Mouse (Mus musculus): Measurements from ENCODE around the gene Nfx1.

Gene Nfx1

GRCm38 (mm10) chr4:40975678-40976077, 5.0 kb downstream of the Nfx1 start:
- DNase-seq (ENCODE audit: low spot score in 2 of 2): no peak

- no peak for DNase-seq (ENCODE audit: low spot score in 2 of 2)
Measured at GRCm38 (mm10) chr4:40976651-40977050, 5.9 kb downstream of the Nfx1 start.

- no peak for DNase-seq (ENCODE audit: low spot score in 2 of 2)
Measured at GRCm38 (mm10) chr4:40979430-40979829, 8.7 kb downstream of the Nfx1 start.

- no peak for DNase-seq (ENCODE audit: low spot score in 2 of 2)
Measured at GRCm38 (mm10) chr4:40982486-40982885, 11.8 kb downstream of the Nfx1 start.

- DNase-seq (ENCODE audit: low spot score in 2 of 2): no peak
Measured at GRCm38 (mm10) chr4:40983686-40984085, 13.0 kb downstream of the Nfx1 start.

GRCm38 (mm10) chr4:40989633-40990032, 18.9 kb downstream of the Nfx1 start:
- no peak for DNase-seq (ENCODE audit: low spot score in 2 of 2)

- DNase-seq (ENCODE audit: low spot score in 2 of 2): no peak
Measured at GRCm38 (mm10) chr4:40996302-40996701, 25.6 kb downstream of the Nfx1 start.

GRCm38 (mm10) chr4:40997916-40998315, 27.2 kb downstream of the Nfx1 start:
- no peak for DNase-seq (ENCODE audit: low spot score in 2 of 2)

- DNase-seq (ENCODE audit: low spot score in 2 of 2): no peak
Measured at GRCm38 (mm10) chr4:41000271-41000670, 29.6 kb downstream of the Nfx1 start.

- DNase-seq (ENCODE audit: low spot score in 2 of 2): no peak
Measured at GRCm38 (mm10) chr4:41000842-41001639, 30.3 kb downstream of the Nfx1 start.

- DNase-seq (ENCODE audit: low spot score in 2 of 2): no peak
Measured at GRCm38 (mm10) chr4:41013351-41013750, 42.6 kb downstream of the Nfx1 start.

- no peak for DNase-seq (ENCODE audit: low spot score in 2 of 2)
Measured at GRCm38 (mm10) chr4:41015798-41016197, 45.1 kb downstream of the Nfx1 start.

GRCm38 (mm10) chr4:41021094-41021493, 50.4 kb downstream of the Nfx1 start:
- no peak for DNase-seq (ENCODE audit: low spot score in 2 of 2)

GRCm38 (mm10) chr4:41026086-41026787, 55.5 kb downstream of the Nfx1 start:
- DNase-seq (ENCODE audit: low spot score in 2 of 2): no peak

- no peak for DNase-seq (ENCODE audit: low spot score in 2 of 2)
Measured at GRCm38 (mm10) chr4:41027872-41028271, 57.2 kb downstream of the Nfx1 start.

GRCm38 (mm10) chr4:41028272-41028671, 57.6 kb downstream of the Nfx1 start:
- no peak for DNase-seq (ENCODE audit: low spot score in 2 of 2)

GRCm38 (mm10) chr4:41029372-41029771, 58.7 kb downstream of the Nfx1 start:
- no peak for DNase-seq (ENCODE audit: low spot score in 2 of 2)

- DNase-seq (ENCODE audit: low spot score in 2 of 2): no peak
Measured at GRCm38 (mm10) chr4:41031242-41031641, 60.5 kb downstream of the Nfx1 start.

- DNase-seq (ENCODE audit: low spot score in 2 of 2): no peak
Measured at GRCm38 (mm10) chr4:41037942-41038341, 67.2 kb downstream of the Nfx1 start.

GRCm38 (mm10) chr4:41040983-41041382, 70.3 kb downstream of the Nfx1 start:
- peak in 1 of 2 experiments; percentile 45 for DNase-seq (ENCODE audit: low spot score in 2 of 2)

GRCm38 (mm10) chr4:41042880-41043279, 72.2 kb downstream of the Nfx1 start:
- DNase-seq (ENCODE audit: low spot score in 2 of 2): no peak

- DNase-seq (ENCODE audit: low spot score in 2 of 2): no peak
Measured at GRCm38 (mm10) chr4:41043961-41044360, 73.3 kb downstream of the Nfx1 start.

- DNase-seq (ENCODE audit: low spot score in 2 of 2): no peak
Measured at GRCm38 (mm10) chr4:41045288-41045687, 74.6 kb downstream of the Nfx1 start.
